Mouse (Mus musculus): ENCODE measurements around the gene 4930402H24Rik. TPM values are rescaled to one million over a fixed set of nuclear protein-coding genes. Genes with fewer than 3 reads are reported as not detected.

The 4930402H24Rik gene
- polyA plus RNA-seq, 1 experiment: 71.8 TPM

DNA sequence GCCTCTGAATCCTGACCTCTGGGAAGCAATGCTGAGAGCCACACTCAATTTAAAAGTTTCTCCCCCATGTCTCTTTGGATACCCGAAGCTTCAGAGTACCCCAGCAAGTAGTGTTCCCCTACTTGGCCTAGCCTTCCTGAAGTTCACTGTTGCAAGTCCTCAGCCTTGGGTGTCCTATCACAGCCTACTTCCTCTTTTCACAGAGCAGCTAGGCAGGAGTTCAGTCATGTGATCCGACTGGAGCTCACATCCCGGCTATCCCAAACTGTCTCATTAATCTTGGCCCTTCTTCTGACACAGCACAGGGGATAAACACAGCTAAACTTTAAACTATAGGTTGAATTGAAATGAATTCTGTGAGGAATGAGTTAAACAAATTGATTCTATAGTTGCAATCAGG, 121.3 kb downstream of the 4930402H24Rik start:
- Histone ChIP-seq H3K27ac (ENCODE audit: control insufficient read depth, insufficient read depth, low read depth, low read length) (no peak overlapping the region), H3K27me3 (ENCODE audit: control insufficient read depth, insufficient read depth, low read length) (no peaks in the 10 kb centered on the region), H3K36me3 (ENCODE audit: control insufficient read depth, insufficient read depth, low read length) (peaks cover 2% of the 10 kb centered on the region), H3K4me3 (ENCODE audit: control insufficient read depth, low read depth, low read length) (no peak overlapping the region), H3K4me1 (ENCODE audit: control insufficient read depth, insufficient read depth, low read length) (no peaks in the 10 kb centered on the region)
- TF ChIP-seq POLR2A (IDR thresholded peaks at IDR 0.05; ENCODE audit: control insufficient read depth, low read depth, low read length): no peak
- TF ChIP-seq CTCF (IDR thresholded peaks at IDR 0.05; ENCODE audit: control insufficient read depth, insufficient read depth, insufficient replicate concordance, low read depth, low read length): no peak

DNA sequence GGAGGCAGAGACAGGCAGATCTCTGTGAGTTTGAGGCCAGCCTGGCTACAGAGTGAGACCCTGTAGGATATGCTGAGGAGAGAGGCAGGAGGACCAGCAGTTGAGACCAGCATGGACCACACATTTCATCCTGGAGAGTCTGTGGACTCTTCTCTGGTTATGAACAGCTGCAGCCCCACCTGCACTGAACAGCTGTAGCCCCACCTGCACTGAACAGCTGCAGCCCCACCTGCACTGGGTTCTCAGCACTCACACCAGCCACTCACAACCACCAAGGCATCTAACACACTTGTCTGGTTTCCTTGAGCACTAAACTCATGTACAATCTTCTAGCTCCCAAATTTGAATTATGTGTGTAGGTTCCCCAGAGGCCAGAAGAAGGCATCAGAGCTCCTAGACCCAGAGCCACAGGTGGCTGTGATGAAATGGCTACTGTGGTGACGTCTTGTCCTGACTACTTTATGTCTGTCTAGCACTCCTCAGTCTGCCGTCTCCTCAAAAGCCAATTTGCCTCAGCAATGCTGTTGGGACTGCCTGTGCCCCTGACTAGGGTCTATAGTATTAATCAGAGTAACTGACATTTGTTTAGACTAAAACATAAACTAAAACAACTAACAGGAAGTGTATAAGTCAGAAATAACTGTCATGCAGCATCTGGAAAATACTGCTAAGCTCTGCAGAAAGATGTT, 125.4 kb downstream of the 4930402H24Rik start:
- Histone ChIP-seq H3K36me3 (ENCODE audit: control insufficient read depth, insufficient read depth, low read length) (peaks cover 3% of the 10 kb centered on the region), H3K27ac (ENCODE audit: control insufficient read depth, insufficient read depth, low read depth, low read length) (no peak overlapping the region), H3K27me3 (ENCODE audit: control insufficient read depth, insufficient read depth, low read length) (no peaks in the 10 kb centered on the region), H3K4me1 (ENCODE audit: control insufficient read depth, insufficient read depth, low read length) (no peaks in the 10 kb centered on the region), H3K4me3 (ENCODE audit: control insufficient read depth, low read depth, low read length) (no peak overlapping the region)
- no peak for TF ChIP-seq POLR2A (IDR thresholded peaks at IDR 0.05; ENCODE audit: control insufficient read depth, low read depth, low read length)
- no peak for TF ChIP-seq CTCF (IDR thresholded peaks at IDR 0.05; ENCODE audit: control insufficient read depth, insufficient read depth, insufficient replicate concordance, low read depth, low read length)

DNA sequence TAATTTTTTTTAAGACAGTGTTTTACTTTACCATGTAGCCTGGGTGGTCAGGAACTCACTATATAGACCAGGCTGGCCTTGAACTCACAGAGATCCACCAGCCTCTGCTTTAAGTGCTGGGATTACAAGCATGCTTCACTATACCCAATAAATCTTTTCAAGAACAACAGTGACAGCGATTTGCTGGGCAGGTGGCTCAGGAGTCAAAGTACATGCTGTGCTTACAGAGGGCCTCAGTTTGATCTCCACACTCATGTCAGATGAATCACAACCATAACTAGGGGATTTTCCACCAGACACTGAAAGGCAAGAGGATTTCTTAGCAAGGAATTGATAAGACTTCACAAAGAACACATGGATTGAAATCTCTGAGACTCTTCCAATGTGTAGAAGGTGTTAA, 126.3 kb downstream of the 4930402H24Rik start:
- peaks cover 3% of the 10 kb centered on the region for H3K36me3 ChIP-seq (ENCODE audit: control insufficient read depth, insufficient read depth, low read length)
- H3K4me3 ChIP-seq (ENCODE audit: control insufficient read depth, low read depth, low read length): no peak overlapping the region
- no peak overlapping the region for H3K27ac ChIP-seq (ENCODE audit: control insufficient read depth, insufficient read depth, low read depth, low read length)
- H3K27me3 ChIP-seq (ENCODE audit: control insufficient read depth, insufficient read depth, low read length): no peaks in the 10 kb centered on the region
- TF ChIP-seq CTCF (IDR thresholded peaks at IDR 0.05; ENCODE audit: control insufficient read depth, insufficient read depth, insufficient replicate concordance, low read depth, low read length): no peak
- no peaks in the 10 kb centered on the region for H3K4me1 ChIP-seq (ENCODE audit: control insufficient read depth, insufficient read depth, low read length)

DNA sequence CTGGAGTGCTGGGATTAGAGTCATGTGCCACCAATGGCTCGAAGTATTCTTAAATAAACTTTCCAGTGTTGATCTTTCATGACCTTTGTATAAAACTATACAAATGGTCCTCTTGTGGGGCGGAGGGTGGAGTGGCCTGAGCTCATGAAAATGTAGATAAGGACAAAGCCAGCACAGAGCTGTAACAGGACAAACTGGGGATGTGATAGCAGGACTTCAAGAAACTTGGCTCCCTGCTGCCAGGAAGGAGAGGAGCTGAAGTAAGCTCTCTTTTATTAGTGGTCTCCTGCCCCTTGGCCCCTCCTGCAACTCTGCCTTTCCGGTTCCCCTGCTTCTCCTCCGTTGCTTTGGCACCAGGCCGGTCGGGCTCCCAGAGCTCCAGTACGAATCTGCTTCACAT, 129.6 kb downstream of the 4930402H24Rik start:
- peaks cover 3% of the 10 kb centered on the region; the same call in 1 of the 2 replicates for H3K36me3 ChIP-seq (ENCODE audit: control insufficient read depth, insufficient read depth, low read length)

DNA sequence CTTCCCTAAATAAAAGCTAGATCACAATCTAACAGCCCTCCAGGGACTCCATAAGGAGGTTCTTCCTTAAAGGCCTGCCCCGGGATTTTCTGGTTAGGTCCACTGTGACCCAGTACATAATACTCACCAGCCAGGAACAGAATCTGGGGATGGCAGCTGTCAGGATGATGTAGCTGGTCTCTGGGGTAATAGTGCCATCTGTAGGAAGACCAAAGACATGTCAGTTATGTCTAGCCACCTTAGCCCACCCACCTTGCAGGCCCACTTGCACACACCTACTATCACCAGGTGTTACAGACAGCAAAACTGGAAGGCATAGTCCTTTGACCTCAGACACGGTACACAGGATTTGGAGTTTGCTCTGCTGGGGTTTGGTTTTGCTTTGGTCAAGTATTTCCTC, 138.7 kb downstream of the 4930402H24Rik start:
- Histone ChIP-seq H3K36me3 (ENCODE audit: control insufficient read depth, insufficient read depth, low read length) (peaks cover 3% of the 10 kb centered on the region), H3K4me3 (ENCODE audit: control insufficient read depth, low read depth, low read length) (no peak overlapping the region), H3K27me3 (ENCODE audit: control insufficient read depth, insufficient read depth, low read length) (no peaks in the 10 kb centered on the region), H3K4me1 (ENCODE audit: control insufficient read depth, insufficient read depth, low read length) (no peaks in the 10 kb centered on the region), H3K27ac (ENCODE audit: control insufficient read depth, insufficient read depth, low read depth, low read length) (no peak overlapping the region)
- no peak for TF ChIP-seq CTCF (IDR thresholded peaks at IDR 0.05; ENCODE audit: control insufficient read depth, insufficient read depth, insufficient replicate concordance, low read depth, low read length)
- TF ChIP-seq POLR2A (IDR thresholded peaks at IDR 0.05; ENCODE audit: control insufficient read depth, low read depth, low read length): no peak

More for the DNA sequence above, 129.6 kb downstream of the 4930402H24Rik start:
- no peak for TF ChIP-seq CTCF (IDR thresholded peaks at IDR 0.05; ENCODE audit: control insufficient read depth, insufficient read depth, insufficient replicate concordance, low read depth, low read length)
- no peak for TF ChIP-seq POLR2A (IDR thresholded peaks at IDR 0.05; ENCODE audit: control insufficient read depth, low read depth, low read length)
- no peak overlapping the region for H3K4me3 ChIP-seq (ENCODE audit: control insufficient read depth, low read depth, low read length)
- no peaks in the 10 kb centered on the region for H3K4me1 ChIP-seq (ENCODE audit: control insufficient read depth, insufficient read depth, low read length)
- H3K27me3 ChIP-seq (ENCODE audit: control insufficient read depth, insufficient read depth, low read length): no peaks in the 10 kb centered on the region
- no peak overlapping the region for H3K27ac ChIP-seq (ENCODE audit: control insufficient read depth, insufficient read depth, low read depth, low read length)

- Histone ChIP-seq H3K4me3 (ENCODE audit: control insufficient read depth, low read depth, low read length) (no peak overlapping the region), H3K36me3 (ENCODE audit: control insufficient read depth, insufficient read depth, low read length) (peaks cover 1% of the 10 kb centered on the region), H3K4me1 (ENCODE audit: control insufficient read depth, insufficient read depth, low read length) (no peaks in the 10 kb centered on the region), H3K27ac (ENCODE audit: control insufficient read depth, insufficient read depth, low read depth, low read length) (no peak overlapping the region), H3K27me3 (ENCODE audit: control insufficient read depth, insufficient read depth, low read length) (no peaks in the 10 kb centered on the region)
- TF ChIP-seq POLR2A (IDR thresholded peaks at IDR 0.05; ENCODE audit: control insufficient read depth, low read depth, low read length) (no peak), CTCF (IDR thresholded peaks at IDR 0.05; ENCODE audit: control insufficient read depth, insufficient read depth, insufficient replicate concordance, low read depth, low read length) (no peak)
These were observed 140.8 kb downstream of the 4930402H24Rik start for GRCm38 (mm10) chr2:130765396-130765795.

- H3K4me3 ChIP-seq (ENCODE audit: control insufficient read depth, low read depth, low read length): no peak overlapping the region
- H3K36me3 ChIP-seq (ENCODE audit: control insufficient read depth, insufficient read depth, low read length): peaks cover 1% of the 10 kb centered on the region; the same call in 1 of the 2 replicates
- H3K27ac ChIP-seq (ENCODE audit: control insufficient read depth, insufficient read depth, low read depth, low read length): no peak overlapping the region
- TF ChIP-seq POLR2A (IDR thresholded peaks at IDR 0.05; ENCODE audit: control insufficient read depth, low read depth, low read length): no peak
- TF ChIP-seq CTCF (IDR thresholded peaks at IDR 0.05; ENCODE audit: control insufficient read depth, insufficient read depth, insufficient replicate concordance, low read depth, low read length): no peak
- no peaks in the 10 kb centered on the region for H3K27me3 ChIP-seq (ENCODE audit: control insufficient read depth, insufficient read depth, low read length)
- H3K4me1 ChIP-seq (ENCODE audit: control insufficient read depth, insufficient read depth, low read length): no peaks in the 10 kb centered on the region
These were observed 145.3 kb downstream of the 4930402H24Rik start for GRCm38 (mm10) chr2:130760876-130761275.
